Comparison of ENCODE assay signal across 17 mouse cellular contexts in the genomic region with DNA sequence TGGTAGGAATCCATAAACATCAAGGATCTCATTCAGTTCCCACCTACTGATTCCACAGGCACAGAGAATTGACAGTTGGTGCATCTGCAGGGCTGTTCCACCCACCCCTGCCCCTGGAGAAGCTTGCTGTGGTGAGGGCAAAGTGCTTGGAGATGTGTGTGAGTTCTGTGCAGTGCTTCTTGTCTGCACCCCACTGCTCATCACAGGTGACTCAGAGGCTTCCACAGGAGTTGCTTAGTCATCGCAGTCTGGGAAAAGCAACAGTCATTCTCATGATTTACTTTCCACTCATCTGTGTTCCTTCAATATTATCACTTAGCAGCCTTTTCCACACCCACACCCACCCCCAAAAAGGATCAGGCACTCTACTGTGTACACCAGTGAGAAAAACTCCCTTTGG.
DNase-seq lines count a peak whose midpoint lies in the region; ATAC-seq lines count a peak whose summit lies in the region.
"Had no signal": no experiment of that assay in that cellular context is flagged by ENCODE, and none has a peak within 500 bp of the region (broad histone marks: within the 10 kb centered on the region; RNA-seq: fewer than 3 reads in every experiment).

No protein-coding gene starts in this region.

- H3K9ac ChIP-seq in intestine, embryonic 15.5 days, result no peak overlapping the region
- no peak overlapping the region for H3K9ac ChIP-seq in intestine, embryonic 16.5 days (ENCODE audit: low read depth, low read length)
- no peak overlapping the region for H3K9ac ChIP-seq in forebrain, embryonic 11.5 days (ENCODE audit: low read length)
- H3K9ac ChIP-seq: forebrain, embryonic 12.5 days; hindbrain, embryonic 12.5 days; limb, embryonic 13.5 days; liver, embryonic 15.5 days; neural tube, embryonic 13.5 days had no signal

- no peak overlapping the region for H3K4me2 ChIP-seq in intestine, embryonic 15.5 days (replicated peaks)
- no peak overlapping the region for H3K4me2 ChIP-seq in intestine, embryonic 16.5 days (ENCODE audit: low read depth, low read length)
- H3K4me2 ChIP-seq in forebrain, embryonic 11.5 days (ENCODE audit: low read depth, low read length, severe bottlenecking), result no peak overlapping the region
- H3K4me2 ChIP-seq: forebrain, embryonic 12.5 days; hindbrain, embryonic 12.5 days; limb, embryonic 13.5 days; liver, embryonic 15.5 days; neural tube, embryonic 13.5 days had no signal

- DNase-seq in right cerebral cortex, postnatal 25 days, result peak; percentile 27
- no peak for DNase-seq in right cerebral cortex, postnatal 10 days (ENCODE audit: low spot score in 2 of 2)
- DNase-seq in left cerebral cortex, adult 9 months (ENCODE audit: low spot score in 2 of 2), result peak; percentile 59 to 65
- no peak for DNase-seq in kidney, adult 11 months
- DNase-seq in forebrain, embryonic 11.5 days (ENCODE audit: low spot score), result no peak
- DNase-seq: cerebellum, adult 9-10 months; gastrocnemius, adult 2 months; kidney, postnatal 10 days; lung, postnatal 10 days had no signal

- H3K27me3 ChIP-seq in intestine, embryonic 15.5 days (replicated peaks), result no peaks in the 10 kb centered on the region
- no peaks in the 10 kb centered on the region for H3K27me3 ChIP-seq in intestine, embryonic 16.5 days (replicated peaks; ENCODE audit: control insufficient read depth, insufficient read depth, low read length)
- no peaks in the 10 kb centered on the region for H3K27me3 ChIP-seq in forebrain, embryonic 11.5 days (ENCODE audit: control insufficient read depth, insufficient read depth, low read length)
- H3K27me3 ChIP-seq: forebrain, embryonic 12.5 days; hindbrain, embryonic 12.5 days; limb, embryonic 13.5 days; liver, embryonic 15.5 days; neural tube, embryonic 13.5 days had no signal

- no peak overlapping the region for H3K27ac ChIP-seq in intestine, embryonic 15.5 days
- H3K27ac ChIP-seq in intestine, embryonic 16.5 days (ENCODE audit: low read length), result no peak overlapping the region
- no peak overlapping the region for H3K27ac ChIP-seq in forebrain, embryonic 11.5 days (ENCODE audit: low read depth, low read length)
- H3K27ac ChIP-seq: forebrain, embryonic 12.5 days; gastrocnemius, adult 2 months; hindbrain, embryonic 12.5 days; limb, embryonic 13.5 days; liver, embryonic 15.5 days; neural tube, embryonic 13.5 days had no signal

- H3K9me3 ChIP-seq in intestine, embryonic 15.5 days, result no peaks in the 10 kb centered on the region
- H3K9me3 ChIP-seq in intestine, embryonic 16.5 days (ENCODE audit: control insufficient read depth, low read length), result no peaks in the 10 kb centered on the region
- no peaks in the 10 kb centered on the region for H3K9me3 ChIP-seq in forebrain, embryonic 11.5 days (ENCODE audit: control insufficient read depth, low read length)
- H3K9me3 ChIP-seq: forebrain, embryonic 12.5 days; hindbrain, embryonic 12.5 days; limb, embryonic 13.5 days; liver, embryonic 15.5 days; neural tube, embryonic 13.5 days had no signal

- H3K36me3 ChIP-seq in intestine, embryonic 15.5 days, result no peaks in the 10 kb centered on the region
- H3K36me3 ChIP-seq in intestine, embryonic 16.5 days (ENCODE audit: control insufficient read depth, insufficient read depth, low read length), result no peaks in the 10 kb centered on the region
- H3K36me3 ChIP-seq in forebrain, embryonic 11.5 days (ENCODE audit: control insufficient read depth, insufficient read depth, low read length), result no peaks in the 10 kb centered on the region
- H3K36me3 ChIP-seq: forebrain, embryonic 12.5 days; hindbrain, embryonic 12.5 days; limb, embryonic 13.5 days; liver, embryonic 15.5 days; neural tube, embryonic 13.5 days had no signal

- no peak overlapping the region for H3K4me3 ChIP-seq in intestine, embryonic 15.5 days (replicated peaks)
- H3K4me3 ChIP-seq in intestine, embryonic 16.5 days (ENCODE audit: low read length), result no peak overlapping the region
- H3K4me3 ChIP-seq in forebrain, embryonic 11.5 days (ENCODE audit: low read depth, low read length), result no peak overlapping the region
- H3K4me3 ChIP-seq: forebrain, embryonic 12.5 days; gastrocnemius, adult 2 months; hindbrain, embryonic 12.5 days; limb, embryonic 13.5 days; liver, embryonic 15.5 days; neural tube, embryonic 13.5 days had no signal

- H3K4me1 ChIP-seq in intestine, embryonic 15.5 days (replicated peaks), result no peaks in the 10 kb centered on the region
- H3K4me1 ChIP-seq in intestine, embryonic 16.5 days (ENCODE audit: control insufficient read depth, insufficient read depth, low read length), result no peaks in the 10 kb centered on the region
- no peaks in the 10 kb centered on the region for H3K4me1 ChIP-seq in forebrain, embryonic 11.5 days (replicated peaks; ENCODE audit: control insufficient read depth, insufficient read depth, low read length)
- H3K4me1 ChIP-seq: forebrain, embryonic 12.5 days; hindbrain, embryonic 12.5 days; limb, embryonic 13.5 days; liver, embryonic 15.5 days; neural tube, embryonic 13.5 days had no signal

- 86% methylated on average over 1 of the region's 1 CpGs for WGBS in intestine, embryonic 15.5 days
- 100% methylated on average over 1 of the region's 1 CpGs for WGBS in intestine, embryonic 16.5 days
- 86% methylated on average over 1 of the region's 1 CpGs for WGBS in forebrain, embryonic 11.5 days

- ATAC-seq in intestine, embryonic 15.5 days, result 0 out of 2 replicates have a peak, but pooled peaks have one; percentile 20
- ATAC-seq in intestine, embryonic 16.5 days, result no peak
- no peak for ATAC-seq in forebrain, embryonic 11.5 days (replicated peaks; ENCODE audit: low FRiP score)
- ATAC-seq: CD4-positive, CD25-positive, alpha-beta regulatory T cell, adult 4 months had no signal

Comparison
In these comparisons a context has a peak if more than half of its experiments do, and no peak if none do; other contexts are left out.
1. DNase-seq: peak in right cerebral cortex, postnatal 25 days (single experiment) and left cerebral cortex, adult 9 months (2 of 2); none in right cerebral cortex, postnatal 10 days (0 of 2), kidney, adult 11 months (single experiment) and forebrain, embryonic 11.5 days (single experiment).